Mouse (Mus musculus) ES-Bruce4 (cell line): Measurements from ENCODE around the gene Add3.

Experiments used
- EP300 ChIP-seq: IDR thresholded peaks from 2 replicates; pipeline ENCODE4 v1.6.1; 2011; ENCODE audit warnings: low read depth, low read length; ENCODE audit not compliant: insufficient read depth
- POLR2A ChIP-seq: IDR thresholded peaks from one replicate; pipeline ENCODE4 v1.8.1; 2011; ENCODE audit warnings: low read length; ENCODE audit not compliant: insufficient read depth

GRCm38 (mm10) chr19:53185486-53186134, 45.4 kb downstream of the Add3 start:
- TF ChIP-seq POLR2A, result no peak
- no peak for TF ChIP-seq EP300
